In the genomic region with DNA sequence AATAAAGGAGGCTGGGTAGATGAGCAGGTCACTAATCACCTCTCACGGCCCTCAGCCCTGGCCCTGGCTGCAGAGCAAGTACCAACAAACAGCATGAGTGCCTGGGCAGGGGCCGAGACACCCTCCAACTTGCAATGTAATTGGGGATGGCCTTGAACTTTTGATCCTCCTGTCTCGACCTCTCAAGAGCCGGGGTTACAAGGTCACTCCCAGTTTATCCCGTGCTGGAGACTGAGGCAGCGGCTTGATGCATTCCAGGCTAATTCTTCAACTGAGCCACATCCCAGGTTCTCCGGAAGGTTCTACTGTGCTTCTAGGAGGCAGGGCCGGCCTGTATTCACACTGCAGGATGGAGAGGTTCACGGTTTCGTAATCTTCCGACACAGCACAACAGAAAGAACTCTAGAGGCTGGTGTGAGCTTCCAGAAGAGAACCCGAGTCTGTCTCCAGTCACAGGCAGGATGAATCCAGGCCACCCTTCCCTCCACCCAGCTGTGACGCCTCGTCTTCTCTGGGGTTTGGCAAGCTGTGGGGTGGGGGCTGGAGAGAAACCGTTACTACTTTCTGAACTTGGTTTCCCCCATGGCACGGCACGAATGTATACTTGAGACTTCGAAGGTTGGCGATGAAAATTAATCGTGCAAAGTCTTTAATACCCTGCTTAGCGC, we compare ENCODE assay signal across 24 mouse cellular contexts. TPM values are rescaled to one million over a fixed set of nuclear protein-coding genes. Genes with fewer than 3 reads are reported as not detected.
DNase-seq lines count a peak whose midpoint lies in the region; ATAC-seq and TF ChIP-seq lines count a peak whose summit lies in the region.
"Had no signal": no experiment of that assay in that cellular context is flagged by ENCODE, and none has a peak within 500 bp of the region (broad histone marks: within the 10 kb centered on the region; RNA-seq: fewer than 3 reads in every experiment).

No protein-coding gene starts in this region.

- WGBS in heart, embryonic 13.5 days: 78% methylated on average over 21 of the region's 21 CpGs
- WGBS in heart, adult 2 months: 85% methylated on average over 21 of the region's 21 CpGs
- WGBS in lung, postnatal 0 days: 66% methylated on average over 21 of the region's 21 CpGs

- TF ChIP-seq EP300 in heart, adult 2 months (IDR thresholded peaks at IDR 0.05; ENCODE audit: insufficient read depth, low read depth, low read length): no peak
- no peak for TF ChIP-seq EP300 in lung, postnatal 0 days (IDR thresholded peaks at IDR 0.05)

- H3K27ac ChIP-seq in heart, embryonic 13.5 days (replicated peaks): 0 out of 2 replicates have a peak overlapping the region, but pooled peaks have one; percentile 61
- no peak overlapping the region for H3K27ac ChIP-seq in heart, adult 2 months
- H3K27ac ChIP-seq in lung, postnatal 0 days (ENCODE audit: low read length): no peak overlapping the region
- H3K27ac ChIP-seq: hindbrain, embryonic 12.5 days; kidney, embryonic 15.5 days; liver, embryonic 13.5 days; lung, embryonic 15.5 days had no signal

- H3K9ac ChIP-seq in heart, embryonic 13.5 days: no peak overlapping the region
- no peak overlapping the region for H3K9ac ChIP-seq in heart, adult 2 months (ENCODE audit: low read depth, low read length)
- no peak overlapping the region for H3K9ac ChIP-seq in lung, postnatal 0 days (replicated peaks; ENCODE audit: low read depth)
- H3K9ac ChIP-seq: hindbrain, embryonic 12.5 days; kidney, embryonic 15.5 days; liver, embryonic 13.5 days; lung, embryonic 15.5 days had no signal

- no peak for TF ChIP-seq POLR2A in heart, adult 2 months (IDR thresholded peaks at IDR 0.05; ENCODE audit: insufficient read depth, low read depth, low read length)

- no peak for TF ChIP-seq CTCF in heart, adult 2 months (IDR thresholded peaks at IDR 0.05)
- TF ChIP-seq CTCF in lung, postnatal 0 days (IDR thresholded peaks at IDR 0.05): no peak

- H3K4me2 ChIP-seq in heart, embryonic 13.5 days: no peak overlapping the region
- no peak overlapping the region for H3K4me2 ChIP-seq in lung, postnatal 0 days (replicated peaks; ENCODE audit: low read depth, low read length)
- H3K4me2 ChIP-seq: hindbrain, embryonic 12.5 days; kidney, embryonic 15.5 days; liver, embryonic 13.5 days; lung, embryonic 15.5 days had no signal

- DNase-seq in frontal cortex, postnatal 25 days (ENCODE audit: low spot score in 2 of 2): no peak
- DNase-seq in heart, adult 2 months: no peak
- DNase-seq in lung, postnatal 0 days (ENCODE audit: low spot score): peak; percentile 38
- no peak for DNase-seq in lung, postnatal 4 days
- peak; percentile 91 for DNase-seq in ES-CJ7 (ENCODE audit: low read depth, low spot score)
- DNase-seq in adrenal gland, adult 18-20 months (ENCODE audit: low spot score in 2 of 2): no peak
- DNase-seq: adrenal gland, adult 2 months; cerebellum, adult 11 months; cerebellum, postnatal 14 days; kidney, adult 11 months; kidney, postnatal 36 days; layer of hippocampus, postnatal 36 days; liver, embryonic 13.5 days; midbrain, embryonic 14.5 days; right cerebral cortex, postnatal 14 days; thymus, adult 2 months; thymus, postnatal 4 days had no signal

- intact Hi-C loops in heart, adult 2 months (cut with DNase I): no loop called here

- no peaks in the 10 kb centered on the region for H3K79me2 ChIP-seq in heart, adult 2 months (replicated peaks; ENCODE audit: control insufficient read depth, insufficient read depth, low read length)

- H3K36me3 ChIP-seq in heart, embryonic 13.5 days: peaks cover 30% of the 10 kb centered on the region
- no peaks in the 10 kb centered on the region for H3K36me3 ChIP-seq in heart, adult 2 months (ENCODE audit: control insufficient read depth, insufficient read depth, low read length)
- H3K36me3 ChIP-seq in lung, postnatal 0 days (ENCODE audit: insufficient read depth, low read length): no peaks in the 10 kb centered on the region
- H3K36me3 ChIP-seq: hindbrain, embryonic 12.5 days; lung, embryonic 15.5 days had no signal

- no peaks in the 10 kb centered on the region for H3K9me3 ChIP-seq in heart, embryonic 13.5 days
- H3K9me3 ChIP-seq in lung, postnatal 0 days (ENCODE audit: low read length): no peaks in the 10 kb centered on the region
- H3K9me3 ChIP-seq: forebrain, embryonic 10.5 days; hindbrain, embryonic 12.5 days; kidney, embryonic 15.5 days; liver, embryonic 13.5 days; lung, embryonic 15.5 days had no signal

- 0 out of 2 replicates have a peak, but pooled peaks have one; percentile 29 for ATAC-seq in frontal cortex, adult (ENCODE audit: low TSS enrichment)
- ATAC-seq in heart, embryonic 13.5 days (ENCODE audit: extremely low read depth, insufficient number of reproducible peaks, low FRiP score, low TSS enrichment): no peak
- peak; percentile 27; the same call in 1 of the 2 replicates for ATAC-seq in lung, postnatal 0 days
- ATAC-seq: forebrain, embryonic 16.5 days had no signal

- peaks cover 90% of the 10 kb centered on the region for H3K4me1 ChIP-seq in heart, embryonic 13.5 days
- H3K4me1 ChIP-seq in heart, adult 2 months (ENCODE audit: control insufficient read depth, insufficient read depth, low read length): peaks cover 3% of the 10 kb centered on the region
- H3K4me1 ChIP-seq in lung, postnatal 0 days (ENCODE audit: insufficient read depth, low read depth, low read length): peaks cover 8% of the 10 kb centered on the region; the same call in 1 of the 2 replicates

- no peak overlapping the region for H3K4me3 ChIP-seq in heart, embryonic 13.5 days
- H3K4me3 ChIP-seq in heart, adult 2 months: no peak overlapping the region
- H3K4me3 ChIP-seq in lung, postnatal 0 days (ENCODE audit: low read depth, low read length): no peak overlapping the region
- H3K4me3 ChIP-seq: forebrain, embryonic 10.5 days; hindbrain, embryonic 12.5 days; kidney, embryonic 15.5 days; liver, embryonic 13.5 days; lung, embryonic 15.5 days had no signal

- no peaks in the 10 kb centered on the region for H3K27me3 ChIP-seq in heart, embryonic 13.5 days (replicated peaks)
- H3K27me3 ChIP-seq in heart, adult 2 months (ENCODE audit: control insufficient read depth, insufficient read depth, low read length): no peaks in the 10 kb centered on the region
- H3K27me3 ChIP-seq in lung, postnatal 0 days (replicated peaks; ENCODE audit: insufficient read depth, low read length): no peaks in the 10 kb centered on the region
- H3K27me3 ChIP-seq: kidney, embryonic 15.5 days; liver, embryonic 13.5 days; lung, embryonic 15.5 days had no signal

RNA-seq across cellular contexts. Expression of a gene that starts 8.9 kb away (rescaled TPM):
- polyA plus RNA-seq in heart, embryonic 13.5 days (2015; fragmentation: Nextera tagmentation; extraction: Ambion mirVana): 187 and 209 TPM in 2 replicates
- total RNA-seq in heart, adult 2 months (2021): 10 to 100 TPM; 81.5 to 99.2 TPM
- polyA plus RNA-seq in heart, adult 2 months (2012; rRNA removed): 117 and 142 TPM in 2 replicates
- polyA plus RNA-seq in lung, postnatal 0 days (2015; fragmentation: Nextera tagmentation; extraction: Ambion mirVana): 34.3 and 35.9 TPM in 2 replicates
- 10 to 100 TPM; 64.6 to 80.0 TPM for total RNA-seq in adrenal gland, adult 18-20 months (2021)

Comparison
In these comparisons a context has a peak if more than half of its experiments do, and no peak if none do; other contexts are left out.
1. DNase-seq: peak in lung, postnatal 0 days (single experiment) and ES-CJ7 (single experiment); none in frontal cortex, postnatal 25 days (0 of 2), heart, adult 2 months (0 of 2), lung, postnatal 4 days (0 of 2) and adrenal gland, adult 18-20 months (0 of 2).